Mouse (Mus musculus) c-Kit-positive CD71-positive TER-119-positive erythroid progenitor cells, embryonic 14.5 days (primary cell): ENCODE results near the gene Klhl32.

Experiments used
- DNase-seq: peaks from one replicate; pipeline ENCODE4 v3.0.0-alpha.2; 2013; ENCODE audit warnings: low spot score

The Klhl32 gene

DNA sequence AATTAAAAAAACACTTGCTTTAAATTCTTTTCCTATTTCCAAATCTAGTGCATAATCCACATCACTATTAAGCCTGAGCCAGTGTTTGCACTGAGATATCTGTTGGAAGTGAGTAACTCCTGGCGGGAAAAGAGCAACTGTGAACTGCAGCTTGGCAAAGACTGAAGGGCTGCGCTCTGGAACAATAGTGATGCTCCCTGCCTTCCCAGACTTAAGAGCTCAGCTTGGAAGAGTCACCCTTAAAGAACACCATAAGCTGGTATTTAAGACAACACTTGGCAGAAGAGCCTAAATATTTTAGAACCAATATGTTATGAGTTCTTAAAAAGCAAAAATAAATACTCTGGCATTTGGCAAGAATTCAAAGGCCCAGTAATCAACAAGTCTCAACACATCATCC lies 55.7 kb downstream of the Klhl32 start:
- no peak for DNase-seq

GRCm38 (mm10) chr4:24793726-24794345 lies 57.1 kb downstream of the Klhl32 start:
- no peak for DNase-seq

DNA sequence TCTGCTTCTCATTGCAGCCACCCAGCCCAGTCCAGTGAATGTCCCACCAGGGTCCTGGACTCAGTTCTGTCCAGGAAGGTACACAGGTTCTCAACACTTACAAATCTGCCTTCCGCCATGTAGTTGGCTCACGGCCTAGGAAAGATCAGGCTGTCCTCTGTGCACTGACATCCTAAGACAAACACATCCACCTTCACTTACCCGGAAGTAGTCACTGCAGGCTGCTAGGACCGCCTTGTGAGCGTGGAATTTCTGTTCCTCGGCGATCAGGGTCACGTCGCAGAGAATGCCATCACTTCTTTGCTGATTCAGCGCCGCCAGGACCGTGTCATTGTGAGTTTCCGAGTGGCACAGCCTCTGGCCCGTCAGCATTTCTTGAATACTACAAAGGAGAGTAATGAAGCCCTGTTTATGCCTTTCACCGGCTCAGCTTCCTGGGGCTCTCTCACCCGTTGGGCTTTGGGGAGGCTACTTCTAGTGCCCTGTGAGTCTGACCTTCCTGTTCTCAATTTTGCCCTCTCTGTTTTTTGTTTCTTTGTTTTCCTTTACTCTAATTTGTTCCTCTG lies 58.4 kb downstream of the Klhl32 start:
- no peak for DNase-seq

- no peak for DNase-seq
These were observed 61.6 kb downstream of the Klhl32 start for GRCm38 (mm10) chr4:24789331-24789730.

DNA sequence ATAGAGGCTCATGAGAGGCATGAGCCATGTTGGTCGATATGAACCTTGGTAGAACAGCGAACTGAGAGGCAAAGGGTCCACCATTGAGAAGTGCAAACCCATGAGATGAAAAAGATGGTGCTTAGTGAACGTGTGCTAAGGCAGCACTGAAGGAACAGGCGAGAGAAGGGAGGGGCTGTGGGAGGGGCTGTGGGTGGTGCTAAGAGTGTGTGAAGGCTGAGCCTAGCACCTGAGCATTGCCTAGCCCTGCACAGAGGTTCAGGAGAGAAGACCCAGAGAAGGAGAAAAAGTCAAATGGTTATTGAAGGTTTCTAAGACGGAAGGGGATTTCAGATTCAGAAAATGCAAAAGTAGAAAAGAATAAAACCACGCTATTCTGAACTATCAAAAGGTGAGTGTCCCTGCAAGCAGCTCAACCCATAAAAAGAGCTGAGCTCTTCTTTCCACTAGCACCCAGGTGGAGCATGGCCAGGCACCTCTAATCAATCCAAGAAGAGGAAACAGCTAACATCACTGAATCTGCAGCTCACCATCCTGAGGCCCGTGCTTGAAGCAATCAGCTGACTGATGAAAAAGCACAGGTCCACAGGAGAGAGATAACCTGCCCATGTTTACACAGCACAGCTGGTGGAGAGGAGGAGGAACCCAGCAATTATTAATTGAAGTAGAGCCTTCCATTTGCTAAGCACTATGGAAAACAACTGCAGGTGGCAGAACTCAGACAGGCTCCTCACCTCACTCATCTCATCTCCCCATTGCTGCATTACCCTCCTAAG lies 65.0 kb downstream of the Klhl32 start:
- no peak for DNase-seq

- DNase-seq, result no peak
These were observed 85.0 kb downstream of the Klhl32 start for GRCm38 (mm10) chr4:24765919-24766318.

- DNase-seq, result no peak
These were observed 85.5 kb downstream of the Klhl32 start for GRCm38 (mm10) chr4:24765469-24765868.

GRCm38 (mm10) chr4:24764558-24764957 lies 86.4 kb downstream of the Klhl32 start:
- DNase-seq, result no peak

GRCm38 (mm10) chr4:24763451-24763850 lies 87.5 kb downstream of the Klhl32 start:
- DNase-seq, result no peak

GRCm38 (mm10) chr4:24758954-24759353 lies 92.0 kb downstream of the Klhl32 start:
- no peak for DNase-seq

DNA sequence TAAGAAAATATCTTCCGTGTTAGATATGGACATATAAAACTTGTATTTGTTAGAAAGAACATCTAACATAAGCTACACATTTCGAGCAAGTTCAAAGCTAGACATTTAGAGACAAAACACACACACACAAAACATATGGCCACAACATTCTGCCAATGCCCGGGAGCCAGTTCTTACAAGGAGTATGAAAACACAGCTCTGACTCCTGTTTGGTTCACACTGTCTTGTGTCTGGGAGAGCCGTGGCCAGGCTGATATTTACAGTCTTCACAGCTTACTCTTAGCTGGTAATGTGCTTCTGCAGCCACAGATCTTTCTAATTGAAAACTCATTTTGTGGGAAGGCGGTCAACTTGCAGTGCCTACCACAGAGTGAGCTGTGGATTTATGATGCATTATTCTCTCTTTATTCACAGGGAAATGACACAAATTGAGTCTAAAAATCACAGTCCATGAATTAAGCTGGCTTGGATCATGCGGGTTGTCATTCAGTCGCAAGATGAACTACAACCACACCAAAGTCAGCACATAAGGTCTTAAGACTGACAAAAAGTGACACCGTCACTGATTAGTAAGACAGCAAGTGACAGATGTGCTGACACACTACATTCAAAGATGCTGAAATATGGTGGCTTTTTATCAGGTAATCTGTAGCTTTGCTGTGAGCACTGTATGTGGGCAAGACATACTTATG lies 98.3 kb downstream of the Klhl32 start:
- DNase-seq, result no peak

DNA sequence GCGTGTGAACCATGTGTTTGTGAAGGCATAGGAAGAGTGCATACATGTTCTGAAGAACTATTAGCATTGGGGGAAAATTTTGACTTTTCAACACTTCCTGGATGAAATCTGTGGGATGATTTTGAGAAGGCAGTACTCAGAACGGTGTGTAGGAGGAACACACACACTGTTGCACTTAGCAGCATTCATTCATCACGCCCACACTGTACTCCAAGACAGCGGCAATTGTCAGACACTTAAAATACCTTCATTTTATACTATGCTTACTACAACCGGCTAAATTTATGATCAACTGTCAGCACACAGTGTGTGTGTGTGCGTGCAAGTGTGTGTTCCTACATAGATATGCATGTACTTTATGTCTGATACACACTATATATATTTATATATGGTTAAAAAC lies 113.8 kb downstream of the Klhl32 start:
- DNase-seq, result no peak

DNA sequence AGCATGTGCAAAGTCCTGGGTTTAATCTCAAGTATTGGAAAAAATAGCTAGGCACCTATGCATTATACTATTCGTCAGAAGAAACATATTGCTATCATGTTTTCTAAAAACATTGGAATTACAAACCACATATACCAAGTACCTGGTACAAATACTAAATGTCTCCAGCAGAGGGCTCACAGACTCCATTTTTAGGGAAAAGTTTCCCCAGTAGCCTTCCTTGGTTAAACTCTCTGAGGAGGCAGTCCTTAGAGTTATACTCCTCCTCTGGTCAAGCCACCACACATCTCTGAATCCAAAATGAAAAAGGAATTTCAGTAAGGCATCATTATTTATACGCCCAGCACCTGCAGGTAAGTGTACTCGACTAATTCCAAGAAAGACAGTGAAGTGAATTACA lies 130.1 kb downstream of the Klhl32 start:
- no peak for DNase-seq

DNA sequence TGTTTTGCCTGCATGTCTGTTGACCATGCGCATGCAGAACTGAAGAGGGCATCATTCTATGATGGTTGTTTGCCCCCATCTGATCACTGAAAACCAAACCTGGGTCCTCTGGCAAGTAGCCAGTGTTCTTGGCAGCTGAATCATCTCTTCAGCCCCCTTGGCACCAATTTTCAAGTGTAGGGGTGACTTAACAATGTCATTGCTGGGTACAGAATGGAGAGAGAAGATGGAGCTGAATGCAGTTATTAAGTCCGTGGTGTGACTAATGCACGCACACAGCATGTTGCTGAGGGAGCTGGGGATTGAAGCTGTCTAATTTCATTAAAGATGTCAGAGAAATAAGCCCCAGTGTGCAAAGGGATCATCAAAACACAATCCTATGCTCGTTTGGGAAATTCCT lies 135.4 kb downstream of the Klhl32 start:
- no peak for DNase-seq

DNA sequence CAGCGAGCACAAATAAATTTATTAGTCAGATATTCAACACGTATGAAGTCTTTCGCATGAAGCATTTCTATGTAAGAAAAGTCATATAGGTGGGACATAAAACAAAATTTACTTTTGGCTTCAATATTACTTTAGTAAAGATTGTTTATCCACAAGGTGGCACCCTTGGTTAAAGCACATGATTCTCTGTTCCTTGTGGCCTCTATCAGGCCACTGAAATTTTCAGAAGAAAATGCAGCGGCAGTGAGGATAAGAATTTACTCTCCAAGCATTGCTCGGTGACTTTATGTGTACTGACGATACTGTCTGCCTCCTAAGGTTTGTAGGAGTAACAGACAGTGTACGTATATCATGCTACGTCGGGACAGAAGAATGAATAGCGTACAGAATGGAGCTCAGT lies 136.6 kb downstream of the Klhl32 start:
- DNase-seq, result no peak

DNA sequence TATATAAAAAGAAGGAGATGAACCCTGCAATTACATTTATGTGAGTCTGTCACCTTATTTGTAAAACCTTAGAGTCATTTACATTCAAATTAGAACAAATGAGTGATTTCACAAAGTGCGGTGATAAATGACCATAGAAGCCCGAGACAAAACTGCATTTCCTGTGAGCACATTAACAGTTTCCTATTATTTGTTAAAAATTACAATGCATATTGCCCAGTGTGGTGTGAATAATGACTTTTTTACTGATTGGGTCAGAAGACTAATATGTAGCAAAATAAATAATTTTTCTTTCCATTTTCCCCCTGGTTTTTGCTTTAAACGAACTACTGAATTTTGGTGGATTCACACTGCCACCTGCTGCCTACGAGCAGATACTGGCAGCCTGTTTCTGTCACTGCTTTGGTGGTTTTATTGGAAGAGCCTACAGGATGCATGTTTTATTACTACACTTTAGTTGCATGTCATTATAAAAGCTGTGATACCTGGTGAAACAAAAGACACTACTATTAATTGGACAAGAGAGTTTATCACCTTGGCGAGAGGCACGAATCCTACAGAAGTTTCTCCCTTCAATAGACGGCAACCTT lies 152.3 kb downstream of the Klhl32 start:
- DNase-seq, result no peak

DNA sequence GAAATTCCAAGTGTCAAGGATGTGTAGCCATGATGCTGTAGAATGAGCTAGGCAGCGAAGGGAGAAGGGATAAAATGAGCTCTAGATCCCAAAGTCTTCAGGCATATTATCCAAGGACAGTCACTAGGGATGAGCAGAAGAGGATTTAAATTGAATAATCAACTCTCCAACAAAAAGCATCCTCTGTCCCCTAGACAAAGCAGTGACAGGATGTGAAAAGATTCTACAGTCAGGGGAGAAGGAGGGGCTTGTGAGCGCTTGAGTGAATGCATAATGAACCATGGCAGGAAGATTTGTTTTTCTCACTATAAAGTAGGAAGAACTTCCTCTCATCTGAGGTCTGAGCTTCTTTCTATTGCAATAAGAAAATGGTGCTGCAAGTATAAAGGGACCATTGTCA lies 170.8 kb downstream of the Klhl32 start:
- DNase-seq, result no peak

DNA sequence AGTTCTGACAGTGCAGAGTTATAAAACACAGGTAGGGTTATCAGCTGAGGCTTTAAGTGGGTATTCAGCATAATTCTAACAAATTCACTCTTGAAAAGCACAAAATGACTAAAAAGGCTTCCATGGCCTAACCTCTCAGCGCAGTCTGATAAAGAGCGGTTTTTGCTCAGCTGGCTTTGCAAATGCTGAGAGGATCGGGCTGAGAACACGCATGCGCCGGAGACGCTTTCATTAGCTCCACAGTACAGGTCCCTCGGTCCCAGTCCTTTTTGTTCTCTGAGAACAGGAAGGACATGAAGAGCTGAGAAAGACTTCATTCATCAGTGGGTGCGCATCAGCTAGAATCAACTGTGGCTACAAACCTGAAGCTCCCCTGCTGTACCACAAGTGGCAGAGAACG lies 180.9 kb downstream of the Klhl32 start:
- DNase-seq, result no peak

- DNase-seq, result no peak
These were observed 191.7 kb downstream of the Klhl32 start for GRCm38 (mm10) chr4:24659218-24659617.

DNA sequence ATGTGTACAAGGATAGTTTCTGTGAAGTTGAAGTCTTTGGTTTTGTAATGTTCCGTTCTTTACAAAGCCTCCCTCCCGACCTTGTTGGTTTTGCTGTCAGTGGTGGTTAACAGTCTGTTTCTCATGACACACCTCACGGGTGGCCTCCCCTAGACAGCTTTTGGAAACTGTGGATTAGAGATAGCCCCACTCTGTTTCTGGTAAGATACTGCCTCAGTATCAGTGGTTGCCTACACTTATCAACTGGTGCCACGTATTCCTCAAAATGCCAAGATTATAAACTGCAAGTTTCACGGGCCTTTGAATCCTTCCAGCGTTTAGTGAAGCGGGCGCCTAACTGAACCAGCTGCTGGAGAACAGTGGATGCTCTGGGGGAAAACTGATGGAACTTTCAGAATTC lies 206.2 kb downstream of the Klhl32 start:
- peak; percentile 23 for DNase-seq

DNA sequence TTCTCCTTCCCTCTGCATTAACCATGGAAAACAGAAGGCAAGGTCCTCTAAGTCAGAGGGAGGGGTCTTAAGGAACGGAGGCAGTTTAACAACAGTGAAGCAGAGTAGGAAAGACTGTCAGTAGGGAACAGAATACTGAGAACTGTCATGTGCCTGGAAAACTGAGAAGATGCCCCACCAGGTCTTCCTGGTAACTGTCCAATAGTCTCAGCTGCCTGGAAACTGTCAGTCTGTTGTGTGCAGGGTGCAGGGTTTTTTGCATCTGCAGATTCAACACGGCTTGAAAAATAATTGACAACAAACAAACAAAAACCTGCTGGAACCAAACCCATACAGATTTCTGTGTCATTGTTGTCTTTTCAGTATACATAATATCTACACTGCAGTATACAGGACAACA lies 208.6 kb downstream of the Klhl32 start:
- no peak for DNase-seq

DNA sequence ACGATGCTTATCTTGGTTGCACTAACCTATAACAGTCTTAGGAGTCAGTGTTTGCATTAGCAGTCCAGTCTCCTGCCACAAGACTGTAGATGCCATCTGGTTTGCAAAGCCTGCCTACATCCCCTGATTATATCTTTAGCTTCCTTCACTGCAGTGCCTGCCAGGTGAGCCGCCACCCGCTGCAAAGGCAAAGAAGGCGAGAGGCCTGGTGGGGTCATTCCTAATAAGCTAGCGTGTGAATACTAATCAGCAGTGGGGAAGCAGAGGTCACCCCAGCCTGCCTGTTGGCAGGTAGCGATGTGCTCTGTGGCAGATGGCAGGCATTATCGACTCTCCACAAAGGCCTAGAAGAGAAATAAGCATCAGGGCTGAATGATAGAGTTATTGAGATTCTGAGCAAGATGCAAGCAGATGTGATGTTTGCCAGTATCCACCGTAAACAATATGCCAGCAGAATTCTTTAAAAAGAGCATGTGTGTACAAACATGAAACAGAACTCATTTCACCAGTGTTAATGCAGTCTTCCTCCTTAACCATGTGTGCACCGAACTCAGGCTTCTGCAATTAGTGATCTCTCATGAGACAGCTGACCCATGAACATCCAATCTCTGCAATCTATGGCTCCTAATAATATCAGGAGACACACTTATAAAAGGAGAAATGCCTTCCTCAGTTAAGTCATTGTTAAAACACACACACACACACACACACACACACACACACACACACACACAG lies 219.6 kb downstream of the Klhl32 start:
- DNase-seq, result no peak
